Mouse (Mus musculus) brain, embryonic 18.5 days (tissue): ENCODE data around the gene Trpv4.

Experiments used
- DNase-seq: peaks from one replicate; pipeline ENCODE4 v3.0.0-alpha.2; 2012; ENCODE audit warnings: low read depth, low spot score

Trpv4 gene

GRCm38 (mm10) chr5:114658255-114658654 is at the start of gene Trpv4:
TSS of gene Trpv4 (minus strand) at chr5:114658421.
- no peak for DNase-seq

GRCm38 (mm10) chr5:114707265-114708068 is 49.2 kb upstream of the Trpv4 start, which contains the start of gene Tchp:
TSS of gene Tchp (plus strand) at chr5:114707760.
- DNase-seq, result peak; percentile 83

- DNase-seq, result no peak
Measured at GRCm38 (mm10) chr5:114702403-114703392, 44.5 kb upstream of the Trpv4 start.

GRCm38 (mm10) chr5:114699015-114699414 is 40.8 kb upstream of the Trpv4 start:
- DNase-seq, result no peak

- DNase-seq, result peak; percentile 80
Measured at GRCm38 (mm10) chr5:114698044-114698746, 40.0 kb upstream of the Trpv4 start.

GRCm38 (mm10) chr5:114696939-114697338 is 38.7 kb upstream of the Trpv4 start:
- DNase-seq, result no peak

- DNase-seq, result no peak
Measured at GRCm38 (mm10) chr5:114695775-114696174, 37.6 kb upstream of the Trpv4 start.

GRCm38 (mm10) chr5:114690633-114691567 is 32.7 kb upstream of the Trpv4 start, which contains the start of gene Gltp:
TSS of gene Gltp (minus strand) at chr5:114690984.
- peak; percentile 79 for DNase-seq

- no peak for DNase-seq
Measured at GRCm38 (mm10) chr5:114689700-114690366, 31.6 kb upstream of the Trpv4 start.

GRCm38 (mm10) chr5:114688703-114689102 is 30.5 kb upstream of the Trpv4 start:
- no peak for DNase-seq

- no peak for DNase-seq
Measured at GRCm38 (mm10) chr5:114687901-114688300, 29.7 kb upstream of the Trpv4 start.

GRCm38 (mm10) chr5:114686726-114687210 is 28.5 kb upstream of the Trpv4 start:
- DNase-seq, result no peak

GRCm38 (mm10) chr5:114685986-114686385 is 27.8 kb upstream of the Trpv4 start:
- no peak for DNase-seq

- no peak for DNase-seq
Measured at GRCm38 (mm10) chr5:114681717-114682116, 23.5 kb upstream of the Trpv4 start.

GRCm38 (mm10) chr5:114680676-114681285 is 22.6 kb upstream of the Trpv4 start:
- DNase-seq, result no peak

- DNase-seq, result no peak
Measured at GRCm38 (mm10) chr5:114679841-114680591, 21.8 kb upstream of the Trpv4 start.

- no peak for DNase-seq
Measured at GRCm38 (mm10) chr5:114674594-114674993, 16.4 kb upstream of the Trpv4 start.

GRCm38 (mm10) chr5:114673114-114673513 is 14.9 kb upstream of the Trpv4 start:
- no peak for DNase-seq
